Mouse (Mus musculus) kidney, postnatal 10 days (tissue): ENCODE measurements around the gene Bscl2.

Experiments
- DNase-seq: peaks from one replicate; pipeline ENCODE4 v3.0.0; 2021; ENCODE audit warnings: mixed read lengths

The Bscl2 gene

GRCm38 (mm10) chr19:8837251-8837791, at the start of gene Bscl2:
Gene Bscl2 (plus strand): TSS chr19:8837467.
- peak; percentile 90 for DNase-seq

GRCm38 (mm10) chr19:8788521-8788920, 48.7 kb upstream of the Bscl2 start:
- DNase-seq, result no peak

- no peak for DNase-seq
Observed at GRCm38 (mm10) chr19:8789171-8789570, 48.1 kb upstream of the Bscl2 start.

GRCm38 (mm10) chr19:8790171-8790570, 47.1 kb upstream of the Bscl2 start:
- DNase-seq, result no peak

GRCm38 (mm10) chr19:8798264-8798946, 38.9 kb upstream of the Bscl2 start, which contains the start of gene Polr2g:
Gene Polr2g (minus strand): TSS chr19:8798577.
- DNase-seq, result peak; percentile 95

DNA sequence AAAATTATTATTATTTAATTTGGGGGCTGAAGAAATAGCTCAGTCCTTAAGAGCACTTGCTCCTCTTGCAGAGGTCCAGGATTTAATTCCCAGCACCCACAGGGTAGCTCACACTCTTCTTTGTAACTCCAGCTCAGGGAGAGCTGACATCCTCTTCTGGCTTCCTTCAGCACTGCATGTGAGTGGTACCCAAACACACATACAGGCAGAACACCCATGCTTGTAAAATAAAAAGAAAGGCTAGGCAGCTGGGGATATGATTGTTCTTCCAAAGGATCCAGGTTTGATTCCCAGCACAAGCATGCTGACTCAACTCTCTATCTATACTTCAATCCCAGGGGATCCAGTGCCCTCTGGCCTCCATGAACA, 38.3 kb upstream of the Bscl2 start:
- DNase-seq, result no peak

GRCm38 (mm10) chr19:8802130-8802821, 35.0 kb upstream of the Bscl2 start, which contains the start of gene Zbtb3:
Gene Zbtb3 (plus strand): TSS chr19:8802555.
- DNase-seq, result peak; percentile 95

GRCm38 (mm10) chr19:8803204-8803780, 34.0 kb upstream of the Bscl2 start:
- no peak for DNase-seq

DNA sequence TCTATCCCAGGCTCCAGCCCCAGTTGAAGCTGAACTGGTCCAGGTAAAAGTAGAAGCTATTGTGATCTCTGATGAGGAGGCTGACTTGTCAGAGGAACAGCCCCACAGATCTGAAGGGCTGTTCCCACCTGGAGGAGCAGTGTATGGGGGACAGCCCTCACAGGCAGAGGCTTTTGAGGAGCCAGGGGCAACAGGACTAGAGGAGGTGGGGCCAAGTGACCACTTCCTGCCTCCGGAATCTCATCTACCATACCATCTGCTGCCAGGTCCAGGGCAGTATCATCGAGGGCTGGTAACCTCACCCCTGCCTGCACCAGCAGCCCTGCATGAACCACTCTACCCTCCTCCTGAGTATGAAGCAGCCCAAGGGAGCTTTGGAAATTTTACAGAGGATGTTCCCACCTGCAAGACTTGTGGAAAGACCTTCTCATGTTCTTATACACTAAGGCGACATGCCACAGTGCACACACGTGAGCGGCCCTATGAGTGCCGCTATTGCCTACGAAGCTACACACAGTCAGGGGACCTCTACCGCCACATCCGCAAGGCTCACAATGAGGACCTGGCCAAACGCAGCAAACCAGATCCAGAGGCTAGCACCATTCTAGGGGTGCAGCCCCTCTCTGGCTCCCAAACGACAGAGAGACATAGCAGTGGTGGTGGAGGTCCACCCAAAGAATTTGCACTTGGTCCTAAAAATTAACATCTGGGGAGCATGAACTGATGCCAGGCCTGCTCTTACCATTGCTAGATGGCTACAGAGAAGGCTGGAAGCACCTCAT, 33.2 kb upstream of the Bscl2 start:
- DNase-seq, result no peak

GRCm38 (mm10) chr19:8806810-8807209, 30.5 kb upstream of the Bscl2 start:
- no peak for DNase-seq

- DNase-seq, result peak; percentile 49
Observed at GRCm38 (mm10) chr19:8815812-8816211, 21.5 kb upstream of the Bscl2 start.

DNA sequence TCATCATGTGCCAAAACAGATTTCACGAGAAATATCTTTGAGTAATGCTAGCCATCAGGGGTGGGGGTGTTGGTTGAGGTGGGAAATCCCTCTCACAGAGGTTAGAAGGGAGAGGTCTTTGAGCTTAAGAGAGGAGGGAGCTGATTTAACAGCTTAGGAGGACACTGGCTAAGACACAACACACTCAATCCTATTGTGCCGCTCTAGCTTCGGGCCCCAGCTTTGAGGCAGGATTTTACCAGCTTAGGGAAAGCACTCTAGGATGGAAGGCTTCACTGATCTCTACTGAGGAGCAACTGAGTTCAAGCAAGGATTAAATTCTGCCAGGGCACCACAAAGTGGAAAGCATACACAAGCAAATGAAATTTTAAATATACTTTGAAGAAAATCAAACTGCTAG, 20.3 kb upstream of the Bscl2 start:
- DNase-seq, result no peak

GRCm38 (mm10) chr19:8818301-8818798, 18.9 kb upstream of the Bscl2 start:
- no peak for DNase-seq

DNA sequence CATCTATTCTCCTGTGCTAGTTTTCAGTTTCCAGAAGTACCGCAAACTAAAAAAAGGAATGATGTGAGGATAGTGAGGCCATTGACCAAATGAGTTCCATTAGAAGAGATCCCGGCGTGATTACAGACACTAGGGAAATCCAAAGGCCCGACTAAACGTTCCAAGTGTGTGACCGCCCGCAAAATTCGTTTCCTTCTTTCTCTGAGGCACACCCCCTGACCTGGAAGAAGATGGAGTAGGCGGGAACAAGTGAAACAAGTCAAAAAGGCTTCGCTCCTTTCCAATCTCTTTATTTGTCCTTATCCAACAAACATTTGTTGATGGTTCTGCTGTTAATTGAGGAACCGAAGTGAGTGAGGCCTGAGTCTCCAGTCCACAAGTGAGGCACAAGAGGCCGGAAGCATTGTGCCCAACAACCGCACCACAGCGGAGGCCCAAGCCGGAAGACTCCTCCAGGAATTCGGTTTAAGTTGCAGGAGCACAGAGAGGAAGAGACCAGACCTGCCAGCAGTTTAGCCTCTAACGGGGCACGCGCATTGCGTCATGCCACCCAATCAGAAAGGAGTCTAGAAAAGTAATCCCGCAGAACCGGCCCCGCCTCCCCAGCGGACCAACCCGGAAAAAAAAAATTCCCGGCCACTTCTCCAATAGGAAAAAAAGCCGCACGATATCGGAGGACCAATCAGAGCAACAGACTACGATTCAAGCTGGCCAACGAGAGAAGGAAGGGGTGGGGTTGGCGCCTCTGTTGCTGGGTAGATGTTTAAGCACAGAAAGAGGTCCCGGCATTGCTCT, 18.3 kb upstream of the Bscl2 start, which contains the start of gene Ttc9c:
TSS of gene Ttc9c (minus strand) at position 533 of the 795 bp plus-strand sequence.
- DNase-seq, result peak; percentile 98

DNA sequence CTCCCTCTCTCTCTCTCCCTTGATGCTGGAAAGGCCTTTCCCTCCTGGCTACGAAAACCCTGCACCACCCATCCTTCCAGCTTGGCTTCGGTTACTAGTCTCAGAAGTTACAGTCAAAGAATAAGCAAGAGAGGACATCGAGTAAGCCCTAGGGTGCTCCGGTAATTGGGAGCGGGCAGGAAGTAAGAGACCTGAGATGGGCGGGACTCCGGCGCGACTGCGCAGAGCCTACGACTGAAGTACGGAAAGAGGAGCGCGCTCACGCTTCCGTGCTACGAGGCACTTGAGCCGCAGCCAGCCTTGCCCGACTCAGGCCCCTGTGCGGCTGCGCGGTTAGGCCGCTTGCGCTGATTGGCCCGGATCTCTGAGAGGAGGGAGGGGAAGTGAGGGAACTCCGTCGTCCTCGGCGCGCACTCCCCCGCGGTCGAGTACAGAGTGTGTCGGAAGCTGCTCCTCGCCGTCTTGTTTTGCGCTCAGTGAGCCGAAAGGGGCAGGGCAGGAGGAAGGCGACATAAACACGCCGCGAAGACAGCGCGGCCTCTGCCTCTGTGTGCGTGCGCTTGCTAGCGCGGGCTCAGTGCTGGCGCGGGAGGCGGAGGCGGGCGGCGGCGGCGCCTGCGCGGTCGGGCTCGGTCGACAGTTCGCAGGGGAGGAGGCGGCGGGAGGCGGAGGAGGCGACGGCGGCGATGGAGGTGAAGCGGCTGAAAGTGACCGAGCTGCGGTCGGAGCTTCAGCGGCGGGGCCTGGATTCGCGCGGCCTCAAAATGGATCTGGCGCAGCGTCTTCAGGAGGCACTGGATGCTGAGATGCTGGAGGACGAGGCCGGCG, 17.5 kb upstream of the Bscl2 start, which contains the start of gene Hnrnpul2:
TSS of gene Hnrnpul2 (plus strand) at position 415 of the 828 bp plus-strand sequence.
- DNase-seq, result peak; percentile 99

DNA sequence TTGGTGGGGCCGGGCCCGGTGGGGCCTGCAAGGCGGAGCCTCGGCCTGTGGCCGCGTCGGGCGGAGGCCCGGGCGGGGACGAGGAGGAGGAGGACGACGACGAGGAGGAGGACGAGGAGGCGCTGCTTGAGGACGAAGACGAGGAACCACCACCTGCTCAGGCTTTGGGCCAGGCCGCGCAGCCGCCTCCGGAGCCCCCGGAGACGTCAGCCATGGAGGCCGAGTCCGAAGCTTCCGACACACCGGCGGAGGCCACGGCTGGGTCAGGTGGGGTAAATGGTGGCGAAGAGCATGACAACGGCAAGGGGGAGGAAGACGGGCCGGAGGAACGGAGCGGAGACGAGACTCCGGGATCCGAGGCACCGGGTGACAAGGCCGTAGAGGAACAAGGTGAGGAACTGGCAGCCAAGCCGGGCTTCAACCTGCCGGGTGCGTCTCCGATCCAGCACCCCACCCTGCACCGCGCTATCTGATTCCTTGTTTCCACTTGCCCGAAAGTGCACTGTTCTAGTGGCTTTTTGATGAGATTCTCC, 16.8 kb upstream of the Bscl2 start:
- no peak for DNase-seq

- DNase-seq, result no peak
Observed at GRCm38 (mm10) chr19:8821146-8821545, 16.1 kb upstream of the Bscl2 start.

DNA sequence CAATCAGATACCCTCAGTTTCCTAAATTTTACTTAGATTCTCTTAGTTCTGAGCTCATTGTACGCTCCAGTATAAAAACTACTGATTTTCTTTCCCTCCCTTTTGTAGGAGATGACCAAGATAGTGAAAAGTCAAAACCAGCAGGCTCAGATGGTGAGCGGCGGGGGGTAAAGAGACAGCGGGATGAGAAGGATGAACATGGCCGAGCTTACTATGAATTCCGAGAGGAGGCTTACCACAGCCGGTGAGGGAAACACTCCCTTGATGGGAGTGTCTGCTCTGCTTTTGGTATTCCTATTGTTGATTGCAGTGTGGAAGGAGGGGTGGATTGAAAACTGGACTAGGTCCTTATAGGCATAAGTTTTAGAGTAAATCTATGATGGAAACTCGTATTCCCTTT, 14.6 kb upstream of the Bscl2 start:
- no peak for DNase-seq

- DNase-seq, result no peak
Observed at GRCm38 (mm10) chr19:8829660-8830059, 7.6 kb upstream of the Bscl2 start, which contains the start of gene AC129217.1. Gene AC129217.1 (plus strand): TSS chr19:8829773.

GRCm38 (mm10) chr19:8830664-8831063, 6.6 kb upstream of the Bscl2 start:
- no peak for DNase-seq
